Mouse (Mus musculus): ENCODE measurements around the gene Colgalt2.

GRCm38 (mm10) chr1:152549061-152549738 is 149.6 kb downstream of the Colgalt2 start:
- TF ChIP-seq GATA1 (IDR thresholded peaks at IDR 0.05; ENCODE audit: borderline replicate concordance, low read length) (no peak), FLI1 (IDR thresholded peaks at IDR 0.05; ENCODE audit: low read length) (no peak)

Data from megakaryocyte, embryonic 14.5 days (primary cell).